Mouse (Mus musculus) forebrain, embryonic 11.5 days (tissue): Measurements from ENCODE around the gene Zfp629. TPM values are rescaled to one million over a fixed set of nuclear protein-coding genes. Genes with fewer than 3 reads are reported as not detected.
"Not testable (repeated sequence)": the region's sequence is repeated elsewhere in the genome, so short reads cannot be mapped to it uniquely, and the experiment has no call there.

Source experiments
- ATAC-seq: fragments of 200-750 bp; cut with Nextera tagmentation; replicated peaks from 2 replicates; pipeline ENCODE4 v1.8.0; 2017; ENCODE audit warnings: moderate TSS enrichment; ENCODE audit not compliant: low FRiP score
- DNase-seq: peaks from one replicate; pipeline ENCODE4 v3.0.0-alpha.2; 2017; ENCODE audit warnings: low spot score
- H3K27ac ChIP-seq: fragments of 300-500 bp; sonication (generic); 2 replicates; pipeline ENCODE4 v1.5.1; 2014; ENCODE audit warnings: low read depth, low read length
- H3K27me3 ChIP-seq: fragments of 300-500 bp; sonication (generic); 2 replicates; pipeline ENCODE4 v1.6.1; 2014; ENCODE audit warnings: mild to moderate bottlenecking, low read length, mixed read lengths; ENCODE audit not compliant: control insufficient read depth, insufficient read depth
- H3K36me3 ChIP-seq: fragments of 300-500 bp; sonication (generic); 2 replicates; pipeline ENCODE4 v1.6.1; 2014; ENCODE audit warnings: mild to moderate bottlenecking, low read length, moderate library complexity, mixed read lengths; ENCODE audit not compliant: control insufficient read depth, insufficient read depth
- H3K4me1 ChIP-seq: fragments of 300-500 bp; sonication (generic); replicated peaks from 2 replicates; pipeline ENCODE4 v1.6.1; 2014; ENCODE audit warnings: low read length, mixed read lengths; ENCODE audit not compliant: control insufficient read depth, insufficient read depth
- H3K4me2 ChIP-seq: fragments of 300-500 bp; sonication (generic); 2 replicates; pipeline ENCODE4 v1.6.1; 2014; ENCODE audit warnings: low read depth, mild to moderate bottlenecking, low read length, moderate library complexity, mixed read lengths; ENCODE audit not compliant: severe bottlenecking
- H3K4me3 ChIP-seq: fragments of 300-500 bp; sonication (generic); 2 replicates; pipeline ENCODE4 v1.5.1; 2014; ENCODE audit warnings: low read depth, low read length
- H3K9ac ChIP-seq: fragments of 300-500 bp; sonication (generic); 2 replicates; pipeline ENCODE4 v1.6.1; 2014; ENCODE audit warnings: low read length
- H3K9me3 ChIP-seq: fragments of 300-500 bp; sonication (generic); 2 replicates; pipeline ENCODE4 v1.6.1; 2016; ENCODE audit warnings: low read length, mixed read lengths; ENCODE audit not compliant: control insufficient read depth
- WGBS: fragments of 180-500 bp; shearing (Covaris S2); extraction: QIAGEN DNeasy Blood & Tissue Kit; methylation state at CpG from one replicate; pipeline ENCODE4 v1.1.7; 2014; 5-methylcytosine and 5-hydroxymethylcytosine counted together
- polyA plus RNA-seq: library from polyadenylated mRNA; unstranded; fragments of >200 nt; fragmentation: Nextera tagmentation; extraction: Ambion mirVana; gene quantifications from 2 replicates; pipeline ENCODE4 v1.2.1, GENCODE M21; 2014

Gene Zfp629
- polyA plus RNA-seq, 1 experiment from 2014 or later: 36.6 TPM

DNA sequence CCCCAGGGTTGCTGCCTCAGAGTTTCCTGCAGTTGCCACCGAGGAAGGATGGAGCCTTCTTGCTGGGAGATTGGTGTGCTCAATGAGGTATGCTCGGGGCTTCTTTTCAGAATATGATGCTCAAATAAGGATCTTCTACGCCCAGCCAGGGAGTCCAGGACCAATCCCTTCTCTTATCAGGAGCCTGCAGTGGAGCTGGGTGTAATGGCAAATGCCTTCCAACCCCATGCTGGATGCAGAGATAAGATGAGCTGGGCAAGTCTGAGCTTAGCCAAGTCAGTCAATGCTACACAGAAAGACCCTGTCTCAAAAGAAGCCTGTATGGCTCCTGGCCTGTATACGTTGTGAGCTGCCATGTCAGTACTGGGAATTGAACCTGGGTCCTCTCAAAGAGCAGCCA is 10.9 kb upstream of the Zfp629 start:
- Histone ChIP-seq H3K36me3 (no peaks in the 10 kb centered on the region), H3K9me3 (no peaks in the 10 kb centered on the region), H3K27ac (no peak overlapping the region), H3K4me2 (no peak overlapping the region), H3K4me3 (no peak overlapping the region), H3K4me1 (no peaks in the 10 kb centered on the region), H3K9ac (no peak overlapping the region), H3K27me3 (no peaks in the 10 kb centered on the region)
- DNase-seq (no peak), ATAC-seq (no peak)
- WGBS: 85% methylated on average over 4 of the region's 4 CpGs

DNA sequence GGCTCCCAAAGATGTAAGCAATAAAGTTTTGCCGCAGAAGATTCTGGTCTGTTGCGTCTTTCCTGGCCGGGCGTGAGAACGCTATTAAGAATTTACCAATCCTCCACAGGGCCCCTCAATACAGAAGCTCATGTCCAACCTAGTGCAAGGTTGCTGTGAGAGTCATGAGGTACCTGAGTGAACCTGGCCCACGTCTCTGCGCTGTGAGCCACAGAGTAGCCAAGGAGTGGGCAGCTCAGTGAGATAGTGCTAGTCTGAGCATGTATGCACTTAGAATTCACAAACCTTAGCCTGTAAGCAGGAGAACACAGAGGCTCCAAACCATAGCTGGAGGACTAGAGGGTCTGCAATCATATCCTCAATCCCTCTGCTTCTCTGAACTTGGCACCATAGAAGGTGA is 10.4 kb upstream of the Zfp629 start:
- Histone ChIP-seq H3K27me3 (no peaks in the 10 kb centered on the region), H3K9me3 (no peaks in the 10 kb centered on the region), H3K4me3 (no peak overlapping the region), H3K9ac (no peak overlapping the region), H3K27ac (no peak overlapping the region), H3K4me1 (no peaks in the 10 kb centered on the region), H3K36me3 (no peaks in the 10 kb centered on the region), H3K4me2 (no peak overlapping the region)
- DNase-seq: no peak
- WGBS: 94% methylated on average over 7 of the region's 7 CpGs
- ATAC-seq: no peak

DNA sequence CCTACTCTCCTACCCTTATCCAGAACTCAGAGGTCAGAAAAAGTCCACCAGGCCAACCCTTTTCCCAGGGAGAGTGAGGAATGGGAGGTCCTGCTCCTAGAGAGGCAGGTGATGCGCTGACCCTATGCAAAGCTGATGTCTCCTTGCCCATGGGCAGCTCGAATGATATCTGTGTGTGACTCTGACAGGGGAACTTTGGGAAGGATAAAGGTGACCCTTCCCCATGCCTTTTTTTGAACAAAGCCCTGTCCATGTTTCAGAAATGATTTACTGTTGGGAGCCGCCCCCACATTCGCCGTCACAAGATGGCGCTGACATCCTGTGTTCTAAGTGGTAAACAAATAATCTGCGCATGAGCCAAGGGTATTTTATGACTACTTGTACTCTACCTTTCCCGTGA is 2.8 kb upstream of the Zfp629 start:
- H3K4me1 ChIP-seq: peaks cover 13% of the 10 kb centered on the region; the same call in 1 of the 2 replicates
- H3K27ac ChIP-seq, H3K9ac ChIP-seq, ATAC-seq, DNase-seq, H3K9me3 ChIP-seq, H3K4me3 ChIP-seq, H3K27me3 ChIP-seq, H3K36me3 ChIP-seq, H3K4me2 ChIP-seq: not testable (repeated sequence)
- WGBS: 80% methylated on average over 6 of the region's 8 CpGs

DNA sequence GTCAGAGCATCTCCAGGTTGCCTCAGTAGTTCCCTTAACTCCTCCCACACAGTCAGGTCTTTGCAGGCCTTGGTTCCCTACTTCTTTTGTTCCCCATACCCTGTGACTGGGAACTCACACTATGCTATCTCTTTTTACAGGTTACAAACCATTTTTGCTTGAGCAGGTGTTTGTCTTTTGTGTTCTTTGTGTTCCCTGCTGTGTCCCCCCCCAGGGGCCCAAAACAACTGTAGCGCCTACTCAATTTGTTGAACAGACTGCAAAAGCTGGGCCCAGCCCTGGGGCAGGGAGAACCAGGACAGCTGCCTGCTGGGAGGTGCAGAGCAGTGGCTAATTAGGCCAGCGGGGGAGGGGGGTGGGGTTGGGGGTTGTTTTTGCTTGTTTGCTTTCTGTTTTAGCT is 2.4 kb upstream of the Zfp629 start:
- no peak for ATAC-seq
- peaks cover 14% of the 10 kb centered on the region; the same call in 1 of the 2 replicates for H3K4me1 ChIP-seq
- no peak overlapping the region for H3K4me3 ChIP-seq
- DNase-seq: peak; percentile 74
- no peaks in the 10 kb centered on the region for H3K9me3 ChIP-seq
- H3K9ac ChIP-seq: no peak overlapping the region
- H3K27me3 ChIP-seq: no peaks in the 10 kb centered on the region
- H3K27ac ChIP-seq: no peak overlapping the region; the same call in 1 of the 2 replicates
- WGBS: 38% methylated on average over 2 of the region's 2 CpGs
- H3K36me3 ChIP-seq: no peaks in the 10 kb centered on the region
- no peak overlapping the region for H3K4me2 ChIP-seq

DNA sequence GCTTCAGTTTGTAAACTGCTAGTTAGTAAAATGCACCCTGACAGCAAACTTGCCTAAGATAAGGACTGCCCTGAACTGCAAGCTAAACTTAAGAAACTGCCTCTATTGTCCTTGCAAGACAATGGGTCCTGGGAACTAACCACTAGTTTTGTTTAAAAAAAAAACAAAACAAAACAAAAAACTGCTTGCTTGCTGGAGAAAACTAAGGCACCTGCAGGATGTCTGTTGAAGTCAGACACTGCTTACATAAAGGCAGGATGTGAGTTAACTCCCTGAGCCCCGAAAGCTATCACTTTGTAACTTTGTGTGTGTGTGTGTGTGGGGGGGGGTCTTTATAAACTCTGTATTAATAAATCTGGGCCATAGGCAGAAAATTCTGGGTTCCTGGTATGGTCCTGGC is 1.3 kb upstream of the Zfp629 start:
- Histone ChIP-seq H3K27ac (no peak overlapping the region), H3K4me3 (no peak overlapping the region), H3K9ac (no peak overlapping the region), H3K9me3 (no peaks in the 10 kb centered on the region), H3K4me1 (peaks cover 14% of the 10 kb centered on the region; the same call in 1 of the 2 replicates), H3K36me3 (peaks cover 3% of the 10 kb centered on the region; the same call in 1 of the 2 replicates), H3K27me3 (no peaks in the 10 kb centered on the region), H3K4me2 (no peak overlapping the region)
- no peak for ATAC-seq
- WGBS: 65% methylated on average over 1 of the region's 1 CpGs
- DNase-seq: no peak

DNA sequence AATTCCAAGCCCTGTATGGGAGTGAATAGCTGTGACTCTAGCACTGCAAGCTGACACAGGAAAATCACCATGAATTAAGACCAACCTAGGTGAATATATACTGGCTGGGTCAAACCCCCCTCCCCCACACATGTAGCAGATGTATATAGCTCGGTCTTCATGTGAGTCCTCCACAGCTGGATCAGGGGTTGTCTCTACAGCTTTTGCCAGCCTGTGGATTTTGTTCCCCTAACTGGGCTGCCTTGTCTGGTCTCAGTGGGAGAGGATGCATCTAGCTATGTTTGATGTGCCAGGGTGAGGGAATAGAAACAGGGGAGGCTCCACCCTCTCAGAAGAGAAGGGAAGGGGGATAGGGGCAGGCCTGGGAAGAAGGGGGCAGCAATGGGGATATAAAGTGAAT is 739 bp upstream of the Zfp629 start:
- Histone ChIP-seq H3K27me3 (no peaks in the 10 kb centered on the region), H3K9me3 (no peaks in the 10 kb centered on the region), H3K4me3 (no peak overlapping the region), H3K4me1 (peaks cover 14% of the 10 kb centered on the region; the same call in 1 of the 2 replicates), H3K27ac (no peak overlapping the region), H3K36me3 (peaks cover 8% of the 10 kb centered on the region; the same call in 1 of the 2 replicates), H3K4me2 (peak overlapping the region; percentile 21; the same call in 1 of the 2 replicates), H3K9ac (no peak overlapping the region)
- WGBS: 75% methylated on average over 1 of the region's 1 CpGs
- DNase-seq: no peak
- ATAC-seq: no peak

DNA sequence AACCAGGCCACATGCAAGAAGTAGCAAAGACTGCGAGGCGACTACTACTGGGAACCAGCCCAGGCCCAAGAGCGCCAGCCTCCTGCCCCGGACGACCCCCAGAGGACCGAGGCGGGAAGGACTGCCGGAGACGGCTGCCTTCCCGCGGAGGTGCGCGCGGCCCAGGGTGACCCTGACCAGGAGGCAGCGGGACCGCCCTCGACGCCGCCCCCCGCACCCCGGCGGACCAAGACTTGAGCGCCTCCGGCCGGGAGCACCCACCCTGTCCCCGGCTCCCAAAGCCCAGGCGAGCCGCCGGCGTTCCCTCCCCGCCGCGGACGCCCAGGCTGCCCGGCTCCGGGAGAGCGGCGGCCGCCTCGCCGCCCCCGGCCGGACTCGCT is 1.1 kb downstream of the Zfp629 start:
- H3K4me1 ChIP-seq: peaks cover 14% of the 10 kb centered on the region; the same call in 1 of the 2 replicates
- 0% methylated on average over 24 of the region's 44 CpGs for WGBS
- H3K27me3 ChIP-seq: no peaks in the 10 kb centered on the region
- ATAC-seq: peak; percentile 53
- peak overlapping the region; percentile 84 for H3K4me2 ChIP-seq
- H3K4me3 ChIP-seq: peak overlapping the region; percentile 99
- H3K27ac ChIP-seq: peak overlapping the region; percentile 80
- peak; percentile 81 for DNase-seq
- H3K9ac ChIP-seq: peak overlapping the region; percentile 97
- peaks cover 22% of the 10 kb centered on the region for H3K36me3 ChIP-seq
- no peaks in the 10 kb centered on the region for H3K9me3 ChIP-seq

DNA sequence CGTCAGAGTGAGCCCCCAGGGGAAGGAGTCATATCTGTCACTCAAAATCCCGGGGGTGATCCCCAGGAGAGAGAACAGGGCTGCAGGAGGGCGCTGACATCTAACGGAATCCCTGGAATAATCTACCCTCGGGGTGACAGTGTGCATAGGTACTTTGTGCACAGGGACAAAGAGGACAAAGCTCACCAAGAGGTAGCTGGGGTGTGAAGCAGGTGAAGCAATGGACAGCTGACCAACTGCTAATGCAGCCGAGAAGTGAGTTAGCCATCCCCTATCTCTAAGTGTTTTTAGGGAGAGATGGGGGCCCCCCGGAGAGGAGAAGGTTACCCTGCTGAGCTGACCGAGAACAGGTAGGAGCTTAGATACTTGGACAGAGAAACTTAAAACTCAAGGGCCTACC is 1.5 kb downstream of the Zfp629 start:
- Histone ChIP-seq H3K4me1 (peaks cover 14% of the 10 kb centered on the region; the same call in 1 of the 2 replicates), H3K27ac (no peak overlapping the region), H3K36me3 (peaks cover 22% of the 10 kb centered on the region), H3K4me3 (peak overlapping the region; percentile 99), H3K27me3 (no peaks in the 10 kb centered on the region), H3K9ac (peak overlapping the region; percentile 97), H3K9me3 (no peaks in the 10 kb centered on the region), H3K4me2 (peak overlapping the region; percentile 84)
- WGBS: 17% methylated on average over 8 of the region's 8 CpGs
- DNase-seq: no peak
- ATAC-seq: no peak

DNA sequence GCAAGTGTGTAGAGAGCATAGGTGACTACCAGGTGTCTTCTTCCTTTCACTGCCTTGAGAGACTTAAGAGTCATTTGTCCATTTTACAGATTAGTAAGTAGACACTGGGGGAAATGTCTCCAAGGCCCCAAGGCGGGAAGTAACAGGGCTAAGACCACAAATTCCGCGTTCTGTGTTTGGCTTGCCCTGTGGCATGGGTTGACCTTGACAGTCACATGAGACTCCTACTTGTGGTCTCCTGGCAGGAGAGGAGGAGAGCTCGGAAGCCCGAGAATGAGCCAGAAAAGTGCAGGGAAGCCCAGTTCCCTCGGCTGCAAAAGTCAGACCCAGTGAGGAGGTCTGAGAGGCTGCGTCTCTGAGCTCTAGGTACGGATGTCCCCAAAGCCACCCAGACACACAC is 2.1 kb downstream of the Zfp629 start:
- Histone ChIP-seq H3K9me3 (no peaks in the 10 kb centered on the region), H3K27ac (no peak overlapping the region), H3K27me3 (no peaks in the 10 kb centered on the region), H3K9ac (peak overlapping the region; percentile 97; the same call in 1 of the 2 replicates), H3K36me3 (peaks cover 28% of the 10 kb centered on the region), H3K4me1 (peaks cover 14% of the 10 kb centered on the region; the same call in 1 of the 2 replicates), H3K4me3 (peak overlapping the region; percentile 2; the same call in 1 of the 2 replicates), H3K4me2 (peak overlapping the region; percentile 84; the same call in 1 of the 2 replicates)
- DNase-seq (no peak), ATAC-seq (no peak)
- WGBS: 92% methylated on average over 8 of the region's 8 CpGs
